Mouse (Mus musculus) forebrain, embryonic 13.5 days (tissue): ENCODE measurements around the gene Klhl2. TPM values are rescaled to one million over a fixed set of nuclear protein-coding genes. Genes with fewer than 3 reads are reported as not detected.

Experiments used
- ATAC-seq: fragments of 200-750 bp; cut with Nextera tagmentation; 2 replicates; pipeline ENCODE4 v1.8.0; 2017
- H3K27ac ChIP-seq: fragments of 300-500 bp; sonication (generic); 2 replicates; pipeline ENCODE4 v1.5.1; 2015; ENCODE audit warnings: inconsistent platforms, mild to moderate bottlenecking, moderate library complexity
- H3K27me3 ChIP-seq: fragments of 300-500 bp; sonication (generic); 2 replicates; pipeline ENCODE4 v1.6.1; 2015; ENCODE audit warnings: mild to moderate bottlenecking, inconsistent platforms
- H3K36me3 ChIP-seq: fragments of 300-500 bp; sonication (generic); 2 replicates; pipeline ENCODE4 v1.6.1; 2015; ENCODE audit warnings: mild to moderate bottlenecking, inconsistent platforms; ENCODE audit not compliant: poor library complexity, severe bottlenecking
- H3K4me1 ChIP-seq: fragments of 300-500 bp; sonication (generic); 2 replicates; pipeline ENCODE4 v1.6.1; 2015; ENCODE audit warnings: inconsistent platforms
- H3K4me2 ChIP-seq: fragments of 300-500 bp; sonication (generic); 2 replicates; pipeline ENCODE4 v1.6.1; 2015; ENCODE audit warnings: inconsistent platforms, mild to moderate bottlenecking, moderate library complexity
- H3K4me3 ChIP-seq: fragments of 300-500 bp; sonication (generic); 2 replicates; pipeline ENCODE4 v1.5.1; 2015; ENCODE audit warnings: mild to moderate bottlenecking, inconsistent platforms
- H3K9ac ChIP-seq: fragments of 300-500 bp; sonication (generic); 2 replicates; pipeline ENCODE4 v1.6.1; 2015; ENCODE audit warnings: mild to moderate bottlenecking, inconsistent platforms
- H3K9me3 ChIP-seq: fragments of 300-500 bp; sonication (generic); replicated peaks from 2 replicates; pipeline ENCODE4 v1.6.1; 2016; ENCODE audit warnings: inconsistent platforms
- WGBS: fragments of 180-500 bp; shearing (Covaris S2); methylation state at CpG from one replicate; pipeline ENCODE4 v1.1.7; 2015; 5-methylcytosine and 5-hydroxymethylcytosine counted together
- polyA plus RNA-seq: library from polyadenylated mRNA; unstranded; fragments of >200 nt; fragmentation: Nextera tagmentation; extraction: Ambion mirVana; gene quantifications from 2 replicates; pipeline ENCODE4 v1.2.1, GENCODE M21; 2015

The Klhl2 gene
- polyA plus RNA-seq, 1 experiment from 2014 or later: 12.5 TPM

GRCm38 (mm10) chr8:64757956-64758355, 91.9 kb downstream of the Klhl2 start:
- Histone ChIP-seq H3K27ac (no peak overlapping the region), H3K27me3 (no peaks in the 10 kb centered on the region), H3K4me3 (no peak overlapping the region), H3K9me3 (no peaks in the 10 kb centered on the region), H3K4me1 (peaks cover 8% of the 10 kb centered on the region; the same call in 1 of the 2 replicates), H3K9ac (no peak overlapping the region), H3K4me2 (no peak overlapping the region), H3K36me3 (peaks cover 52% of the 10 kb centered on the region)
- 95% methylated on average over 15 of the region's 15 CpGs for WGBS
- ATAC-seq: no peak

- H3K27me3 ChIP-seq: no peaks in the 10 kb centered on the region
- H3K4me3 ChIP-seq: no peak overlapping the region
- H3K4me2 ChIP-seq: no peak overlapping the region
- 84% methylated on average over 10 of the region's 10 CpGs for WGBS
- H3K9ac ChIP-seq: no peak overlapping the region
- ATAC-seq: no peak
- H3K27ac ChIP-seq: no peak overlapping the region
- peaks cover 31% of the 10 kb centered on the region for H3K36me3 ChIP-seq
- H3K4me1 ChIP-seq: no peaks in the 10 kb centered on the region
- no peaks in the 10 kb centered on the region for H3K9me3 ChIP-seq
Measured at GRCm38 (mm10) chr8:64746215-64747058, 103.4 kb downstream of the Klhl2 start.

DNA sequence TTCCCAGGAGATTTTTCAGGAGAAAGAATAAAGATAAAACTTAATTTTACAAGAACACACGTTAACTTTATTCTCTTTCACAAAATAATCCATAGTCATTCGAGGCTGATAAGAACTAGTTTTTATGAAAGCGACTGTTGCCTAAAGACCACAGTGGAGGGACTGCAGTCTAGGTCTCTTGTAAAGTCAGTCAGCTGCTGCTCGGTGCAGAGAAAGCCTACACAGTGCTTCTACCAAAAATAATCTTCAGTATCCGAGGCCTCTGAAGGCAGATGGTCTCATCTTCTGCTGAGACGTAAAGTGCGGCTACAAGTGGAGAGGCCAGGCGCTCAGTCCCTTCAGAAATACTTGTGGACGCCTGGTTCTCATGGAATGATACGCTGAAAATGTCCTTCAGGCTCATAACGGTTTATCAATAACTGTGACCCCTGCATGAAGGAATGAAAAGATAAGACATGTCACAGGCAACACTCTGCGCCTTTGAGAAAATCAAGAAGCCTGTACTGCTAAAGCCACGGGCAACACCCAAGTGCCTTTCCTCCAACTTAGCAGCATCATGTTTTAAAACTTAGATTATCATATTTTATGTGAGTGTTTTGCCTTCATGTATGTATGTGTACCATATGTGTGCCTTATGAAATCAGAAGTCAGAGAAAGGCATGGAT, 109.1 kb downstream of the Klhl2 start:
- 95% methylated on average over 13 of the region's 13 CpGs for WGBS

GRCm38 (mm10) chr8:64738916-64739315, 110.9 kb downstream of the Klhl2 start:
- Histone ChIP-seq H3K4me3 (no peak overlapping the region), H3K9me3 (no peaks in the 10 kb centered on the region)
- peak; percentile 22; the same call in 1 of the 2 replicates for ATAC-seq

More for the DNA sequence above, 109.1 kb downstream of the Klhl2 start:
- no peak overlapping the region for H3K9ac ChIP-seq
- peaks cover 8% of the 10 kb centered on the region; the same call in 1 of the 2 replicates for H3K4me1 ChIP-seq
- no peaks in the 10 kb centered on the region for H3K9me3 ChIP-seq
- no peaks in the 10 kb centered on the region for H3K27me3 ChIP-seq
- no peak overlapping the region for H3K27ac ChIP-seq
- H3K4me3 ChIP-seq: no peak overlapping the region
- no peak overlapping the region for H3K4me2 ChIP-seq
- peaks cover 7% of the 10 kb centered on the region; the same call in 1 of the 2 replicates for H3K36me3 ChIP-seq
- ATAC-seq: no peak

GRCm38 (mm10) chr8:64736767-64737323, 113.0 kb downstream of the Klhl2 start:
- 93% methylated on average over 3 of the region's 3 CpGs for WGBS

More at GRCm38 (mm10) chr8:64738916-64739315, 110.9 kb downstream of the Klhl2 start:
- 48% methylated on average over 1 of the region's 1 CpGs for WGBS
- Histone ChIP-seq H3K36me3 (peaks cover 7% of the 10 kb centered on the region; the same call in 1 of the 2 replicates), H3K27ac (no peak overlapping the region), H3K4me2 (no peak overlapping the region), H3K4me1 (peaks cover 14% of the 10 kb centered on the region), H3K9ac (no peak overlapping the region), H3K27me3 (no peaks in the 10 kb centered on the region)

DNA sequence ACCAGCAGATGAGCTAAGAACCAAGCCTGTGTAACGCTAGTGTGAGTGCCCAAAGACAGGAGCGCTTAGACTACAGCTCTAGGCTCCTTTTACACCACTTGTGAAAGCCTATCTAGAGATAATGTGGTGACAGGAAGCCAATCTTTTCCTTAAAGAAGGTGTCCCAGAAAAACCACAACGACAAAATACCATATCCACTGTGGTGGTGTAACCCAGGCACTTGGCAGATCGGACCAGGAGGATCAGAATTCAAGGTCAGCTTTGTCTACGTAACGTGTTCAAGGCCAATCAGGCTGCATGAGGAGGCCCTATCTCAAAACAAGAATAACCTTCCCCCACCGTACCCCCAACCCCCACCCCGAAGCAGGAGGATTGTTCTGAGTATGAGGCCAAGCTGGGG, 114.7 kb downstream of the Klhl2 start:
- 90% methylated on average over 8 of the region's 8 CpGs for WGBS
- Histone ChIP-seq H3K4me1 (peaks cover 41% of the 10 kb centered on the region), H3K27me3 (no peaks in the 10 kb centered on the region), H3K27ac (no peak overlapping the region; the same call in 1 of the 2 replicates), H3K4me2 (no peak overlapping the region), H3K9ac (0 out of 2 replicates have a peak overlapping the region, but pooled peaks have one; percentile 26), H3K9me3 (no peaks in the 10 kb centered on the region), H3K36me3 (peaks cover 10% of the 10 kb centered on the region), H3K4me3 (no peak overlapping the region)
- no peak for ATAC-seq

More at GRCm38 (mm10) chr8:64736767-64737323, 113.0 kb downstream of the Klhl2 start:
- Histone ChIP-seq H3K4me2 (no peak overlapping the region), H3K4me1 (peaks cover 24% of the 10 kb centered on the region), H3K9me3 (no peaks in the 10 kb centered on the region), H3K27ac (no peak overlapping the region), H3K4me3 (no peak overlapping the region), H3K27me3 (no peaks in the 10 kb centered on the region), H3K9ac (no peak overlapping the region), H3K36me3 (peaks cover 4% of the 10 kb centered on the region; the same call in 1 of the 2 replicates)
- no peak for ATAC-seq

DNA sequence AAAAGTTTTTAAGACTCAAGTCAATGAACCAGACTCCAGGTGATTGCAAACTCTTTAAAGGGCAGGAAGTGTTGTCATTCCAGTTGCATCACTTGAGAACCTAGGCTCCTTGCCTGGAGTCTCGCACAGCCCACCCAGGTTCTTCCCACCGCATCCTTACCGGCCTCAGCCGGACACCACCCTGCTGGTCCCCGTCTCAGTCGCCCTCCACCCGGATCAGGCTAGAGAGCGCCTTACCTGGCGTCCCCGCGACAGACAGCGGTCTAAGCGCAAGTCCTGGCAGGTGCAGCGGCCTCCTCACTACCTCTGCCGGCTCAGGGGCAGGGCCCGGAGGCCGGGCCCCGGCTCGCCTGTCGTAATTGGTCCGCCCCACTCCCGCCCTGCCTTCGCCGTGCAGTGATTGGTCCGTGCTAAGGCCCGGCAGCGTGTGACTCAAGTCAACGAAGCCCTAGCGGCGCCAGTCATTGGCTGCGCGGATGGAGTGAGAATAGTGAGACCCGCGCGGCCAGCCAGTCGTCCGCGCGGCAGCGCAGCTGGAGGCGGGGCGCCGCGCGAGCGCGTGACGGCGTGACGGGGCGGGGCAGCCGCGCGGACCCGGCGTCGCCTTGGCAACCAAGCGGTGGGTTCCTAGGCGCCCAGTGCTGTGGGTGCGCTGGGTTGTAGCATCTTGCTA, 116.4 kb downstream of the Klhl2 start, which contains the start of gene Msmo1:
TSS of gene Msmo1 (minus strand) at position 522 of the 673 bp plus-strand sequence.
- Histone ChIP-seq H3K36me3 (peaks cover 15% of the 10 kb centered on the region), H3K4me3 (peak within 1 kb of the TSS; percentile 72), H3K27ac (peak within 1 kb of the TSS; percentile 58), H3K4me1 (peaks cover 48% of the 10 kb centered on the region), H3K27me3 (no peaks in the 10 kb centered on the region), H3K4me2 (peak within 1 kb of the TSS; percentile 76), H3K9ac (peak within 1 kb of the TSS; percentile 73), H3K9me3 (no peaks in the 10 kb centered on the region)
- peak; percentile 100 for ATAC-seq
- WGBS: under 1% methylated on average over 60 of the region's 60 CpGs

- H3K9me3 ChIP-seq: no peaks in the 10 kb centered on the region
- no peak for ATAC-seq
- H3K4me3 ChIP-seq: peak overlapping the region; percentile 72
- H3K36me3 ChIP-seq: peaks cover 18% of the 10 kb centered on the region
- H3K9ac ChIP-seq: peak overlapping the region; percentile 73
- H3K27ac ChIP-seq: no peak overlapping the region
- 6% methylated on average over 9 of the region's 9 CpGs for WGBS
- peaks cover 55% of the 10 kb centered on the region for H3K4me1 ChIP-seq
- peak overlapping the region; percentile 76 for H3K4me2 ChIP-seq
- no peaks in the 10 kb centered on the region for H3K27me3 ChIP-seq
Measured at GRCm38 (mm10) chr8:64732596-64732995, 117.2 kb downstream of the Klhl2 start.

GRCm38 (mm10) chr8:64728156-64728555, 121.7 kb downstream of the Klhl2 start:
- H3K9ac ChIP-seq: no peak overlapping the region
- no peak overlapping the region for H3K4me2 ChIP-seq
- H3K36me3 ChIP-seq: peaks cover 58% of the 10 kb centered on the region
- H3K4me3 ChIP-seq: no peak overlapping the region
- H3K27me3 ChIP-seq: no peaks in the 10 kb centered on the region
- H3K4me1 ChIP-seq: peaks cover 48% of the 10 kb centered on the region
- H3K9me3 ChIP-seq: no peaks in the 10 kb centered on the region
- WGBS: 91% methylated on average over 7 of the region's 7 CpGs
- ATAC-seq: no peak
- no peak overlapping the region for H3K27ac ChIP-seq

DNA sequence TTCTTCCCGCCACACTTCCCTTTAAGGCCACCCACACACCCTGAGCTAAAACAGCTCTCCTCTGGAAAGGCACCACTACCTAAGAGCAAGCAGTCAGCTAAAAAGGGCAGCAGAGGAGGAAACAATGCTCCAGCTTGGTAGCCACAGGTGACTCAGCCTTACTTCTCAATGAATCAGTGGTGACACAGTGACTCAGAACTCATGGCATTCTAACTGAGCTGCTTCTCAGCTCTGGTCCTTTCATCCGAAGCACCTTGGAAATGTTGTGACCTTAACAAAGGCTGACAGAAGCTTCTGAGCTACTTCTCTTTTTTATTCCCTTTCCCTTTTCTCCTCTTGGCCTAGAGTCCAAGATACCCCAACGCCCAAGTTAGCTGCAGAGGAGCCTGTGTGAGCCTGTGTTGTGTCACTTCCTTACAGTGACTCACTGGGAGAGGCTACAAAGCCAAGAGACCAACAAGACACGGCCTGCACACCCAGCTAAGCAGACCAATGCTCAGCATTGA, 123.6 kb downstream of the Klhl2 start:
- Histone ChIP-seq H3K4me1 (peaks cover 33% of the 10 kb centered on the region), H3K27ac (no peak overlapping the region), H3K27me3 (no peaks in the 10 kb centered on the region), H3K9ac (no peak overlapping the region), H3K4me2 (no peak overlapping the region), H3K9me3 (no peaks in the 10 kb centered on the region), H3K36me3 (peaks cover 74% of the 10 kb centered on the region), H3K4me3 (no peak overlapping the region)
- ATAC-seq: no peak
- WGBS: 85% methylated on average over 4 of the region's 4 CpGs

GRCm38 (mm10) chr8:64723206-64723605, 126.6 kb downstream of the Klhl2 start:
- 84% methylated on average over 2 of the region's 2 CpGs for WGBS
- Histone ChIP-seq H3K9ac (no peak overlapping the region), H3K4me1 (peaks cover 5% of the 10 kb centered on the region; the same call in 1 of the 2 replicates), H3K4me2 (no peak overlapping the region), H3K27ac (no peak overlapping the region), H3K36me3 (peaks cover 88% of the 10 kb centered on the region), H3K9me3 (no peaks in the 10 kb centered on the region), H3K4me3 (no peak overlapping the region), H3K27me3 (no peaks in the 10 kb centered on the region)
- no peak for ATAC-seq
